Mouse (Mus musculus) natural killer cell, adult 2 months (primary cell): ENCODE data around the gene Lyst.
A peak's percentile ranks its signal among the peaks of the same experiment; 100 is the strongest.

Experiments used
- DNase-seq, 2 experiments: peaks; one replicate each; pipeline ENCODE4 v3.0.0; 2022; ENCODE audit warnings: low spot score in 2 of 2

Gene Lyst

GRCm38 (mm10) chr13:13573572-13574257, 16.5 kb upstream of the Lyst start:
- no peak for DNase-seq

DNA sequence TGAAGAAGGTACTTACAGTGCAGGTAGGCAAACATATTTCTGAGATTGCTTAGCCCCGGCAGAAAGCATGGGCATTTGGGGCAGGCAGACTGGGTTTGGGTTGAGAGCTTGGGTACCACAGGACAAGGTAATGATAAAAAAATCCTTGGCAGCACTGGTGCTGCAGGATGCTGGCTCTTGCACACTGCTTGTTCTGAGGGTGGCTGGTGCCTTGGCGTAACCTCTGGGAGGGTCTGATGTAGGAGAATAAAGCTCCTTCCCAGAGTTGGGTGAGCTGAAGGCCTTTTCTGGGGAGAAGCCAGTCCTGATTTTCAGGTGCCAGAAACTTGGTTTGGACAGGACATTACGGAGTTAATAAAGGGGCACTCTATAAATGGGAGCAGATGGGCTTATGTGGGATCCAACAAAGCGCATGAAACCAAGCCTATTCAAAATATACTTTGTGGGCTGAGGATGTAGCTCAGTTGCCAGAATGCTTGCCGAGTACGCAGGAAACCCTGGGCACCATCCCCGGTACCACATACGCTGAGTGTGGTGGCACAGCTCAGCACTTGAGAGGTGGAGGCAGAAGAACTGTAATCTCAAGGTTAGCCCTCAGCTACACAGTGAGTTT, 15.8 kb upstream of the Lyst start:
- DNase-seq: no peak

GRCm38 (mm10) chr13:13575106-13575505, 15.1 kb upstream of the Lyst start:
- no peak for DNase-seq

GRCm38 (mm10) chr13:13576469-13577205, 13.6 kb upstream of the Lyst start:
- DNase-seq: no peak

DNA sequence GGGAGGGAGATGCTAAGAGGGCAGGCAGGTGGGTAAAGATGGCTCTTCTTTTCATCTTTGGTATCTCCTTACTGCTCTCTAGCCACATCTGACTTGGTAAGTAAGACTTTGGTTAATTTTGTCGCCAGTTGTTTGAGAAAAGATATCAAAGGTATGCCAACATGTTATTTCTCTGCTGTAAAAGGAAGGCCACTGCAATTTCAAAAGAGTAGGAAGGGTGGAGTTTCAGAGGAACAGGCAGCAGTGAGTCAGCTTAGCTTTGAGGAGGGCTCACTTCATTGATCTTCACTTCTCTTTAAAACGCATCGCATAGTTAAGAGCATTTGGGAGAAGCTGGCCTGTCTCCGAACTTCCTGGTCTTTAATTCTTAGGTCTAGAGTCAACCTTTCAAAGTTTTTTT, 8.2 kb upstream of the Lyst start:
- no peak for DNase-seq

DNA sequence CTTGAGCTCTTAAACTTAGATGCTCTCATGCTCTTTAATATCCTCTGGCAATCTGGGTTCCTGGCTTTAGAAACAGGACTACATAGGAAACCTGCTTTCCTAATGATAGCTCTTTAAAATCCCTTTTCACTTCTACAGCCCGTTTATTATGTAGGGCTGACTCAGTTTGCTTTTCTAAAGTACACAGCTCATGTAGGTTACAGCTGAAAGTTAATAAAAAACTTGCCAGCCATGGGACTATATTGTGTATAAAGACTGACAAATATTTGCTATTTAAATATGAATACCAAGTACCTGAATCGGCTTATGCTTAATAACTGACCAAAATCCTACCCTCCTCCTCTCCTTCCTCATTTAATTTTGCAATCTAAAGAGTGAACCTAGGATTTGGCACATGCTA, 6.7 kb upstream of the Lyst start:
- no peak for DNase-seq

DNA sequence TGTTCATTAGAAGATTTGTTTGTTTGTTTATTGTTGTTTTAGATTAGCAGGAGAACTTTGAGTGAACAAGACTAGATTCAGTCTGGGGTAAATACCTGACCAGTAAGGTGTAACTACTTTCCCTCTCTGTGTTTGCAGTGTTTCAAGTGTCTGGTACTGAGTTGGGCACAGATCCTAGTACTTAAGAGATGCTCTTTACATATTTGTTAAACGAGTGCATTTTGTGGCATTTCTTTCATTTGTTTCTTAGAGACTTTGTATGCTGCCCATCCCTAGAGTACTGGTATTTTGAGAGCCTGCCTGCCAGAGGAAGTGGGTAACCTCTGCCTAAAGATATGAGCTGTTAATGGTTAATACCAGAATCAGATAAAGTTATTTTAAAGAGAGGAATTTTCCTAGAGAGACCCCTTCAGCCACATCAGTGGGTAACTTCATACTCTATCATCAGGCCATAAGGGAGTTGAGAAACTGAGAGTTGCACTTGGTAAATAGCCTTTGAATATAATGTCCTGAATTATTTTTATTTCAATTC, 2.5 kb upstream of the Lyst start:
- no peak for DNase-seq

GRCm38 (mm10) chr13:13588518-13588917, 1.7 kb upstream of the Lyst start:
- no peak for DNase-seq

- no peak for DNase-seq
Observed at GRCm38 (mm10) chr13:13589032-13589431, 1.2 kb upstream of the Lyst start.

- DNase-seq: no peak
Observed at GRCm38 (mm10) chr13:13591892-13592291, 1.7 kb downstream of the Lyst start.

GRCm38 (mm10) chr13:13596424-13597044, 6.3 kb downstream of the Lyst start:
- no peak for DNase-seq

- no peak for DNase-seq
Observed at GRCm38 (mm10) chr13:13597896-13598295, 7.7 kb downstream of the Lyst start.

GRCm38 (mm10) chr13:13601407-13601806, 11.2 kb downstream of the Lyst start:
- DNase-seq: no peak

- DNase-seq: no peak
Observed at GRCm38 (mm10) chr13:13606149-13606548, 16.0 kb downstream of the Lyst start.

DNA sequence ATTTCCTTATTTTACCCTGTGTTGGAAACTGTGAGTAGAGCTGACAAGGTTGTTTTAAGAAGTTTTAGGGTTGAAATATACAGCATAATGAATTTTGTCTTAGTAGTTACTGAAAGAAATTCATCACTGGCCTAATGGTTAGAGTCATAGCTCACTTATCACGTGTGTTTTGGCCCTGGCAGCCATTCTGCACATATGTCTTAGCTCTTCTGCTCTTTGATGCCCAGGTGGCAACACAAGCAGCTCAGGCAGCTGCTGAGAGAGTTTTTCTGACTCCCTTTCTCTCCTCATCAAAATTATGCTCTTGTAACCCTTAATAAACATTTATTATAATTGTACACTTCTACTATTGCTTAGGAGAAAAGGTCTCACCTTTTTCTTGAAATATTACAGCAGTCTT, 18.1 kb downstream of the Lyst start:
- no peak for DNase-seq

GRCm38 (mm10) chr13:13609655-13610054, 19.5 kb downstream of the Lyst start:
- DNase-seq: no peak

- DNase-seq: peak in 1 of 2 experiments; percentile 29
Observed at GRCm38 (mm10) chr13:13612882-13613281, 22.7 kb downstream of the Lyst start.

DNA sequence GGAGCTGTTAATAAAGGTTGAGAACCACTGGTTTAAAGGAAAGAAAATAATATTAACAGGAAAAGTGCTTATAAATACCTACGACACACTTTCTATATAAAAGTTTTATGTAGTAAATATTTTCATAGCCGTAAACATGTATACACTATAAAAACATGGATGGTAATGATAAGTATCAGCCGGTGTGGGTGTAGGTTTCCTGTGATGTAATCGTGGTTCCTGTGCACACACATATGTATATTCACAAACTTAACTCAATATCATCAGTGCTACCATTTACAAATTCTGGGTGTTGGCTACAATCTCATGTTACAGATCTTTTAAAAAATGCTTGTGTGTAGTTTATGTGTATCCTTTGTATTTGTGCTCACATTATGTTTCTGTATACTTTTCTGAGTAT, 24.0 kb downstream of the Lyst start:
- DNase-seq: no peak

DNA sequence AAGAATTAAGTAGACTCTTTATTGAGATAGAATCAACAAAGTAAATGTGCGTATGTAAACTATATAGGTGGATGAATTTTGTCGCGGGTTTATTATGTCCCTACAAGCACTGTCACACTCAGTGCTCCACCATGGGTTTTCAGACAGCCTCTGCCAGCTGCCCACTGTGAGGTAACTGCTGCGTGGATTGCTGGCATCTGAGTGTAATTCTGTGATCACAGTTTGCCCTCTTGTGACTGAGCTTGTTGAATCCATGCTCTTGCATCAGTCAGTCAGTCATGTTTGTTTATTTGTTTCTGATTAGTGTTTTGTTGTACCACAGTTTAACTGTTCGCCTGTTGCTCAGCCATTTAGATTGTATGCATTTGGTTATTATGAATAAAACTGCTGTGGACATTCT, 31.3 kb downstream of the Lyst start:
- DNase-seq: no peak

DNA sequence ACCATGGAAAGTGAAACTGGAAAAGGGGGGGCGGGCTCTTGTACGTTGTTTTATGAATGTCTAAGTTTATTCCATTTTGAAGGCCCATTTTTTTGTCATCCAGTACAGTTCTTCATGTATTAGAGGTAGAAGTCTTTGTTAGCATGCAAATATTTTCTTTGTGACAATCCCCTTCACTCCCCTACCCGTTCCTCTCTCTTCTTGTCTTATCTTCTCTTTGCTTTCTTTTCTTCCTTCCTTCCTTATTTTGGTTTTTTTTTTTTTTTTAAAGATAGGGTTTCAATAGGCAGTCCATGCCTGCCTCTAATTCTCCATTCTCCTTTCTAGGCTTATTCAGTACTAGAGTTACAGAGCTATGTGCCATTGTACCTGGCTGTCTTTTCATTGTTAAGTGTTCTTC, 32.4 kb downstream of the Lyst start:
- no peak for DNase-seq

DNA sequence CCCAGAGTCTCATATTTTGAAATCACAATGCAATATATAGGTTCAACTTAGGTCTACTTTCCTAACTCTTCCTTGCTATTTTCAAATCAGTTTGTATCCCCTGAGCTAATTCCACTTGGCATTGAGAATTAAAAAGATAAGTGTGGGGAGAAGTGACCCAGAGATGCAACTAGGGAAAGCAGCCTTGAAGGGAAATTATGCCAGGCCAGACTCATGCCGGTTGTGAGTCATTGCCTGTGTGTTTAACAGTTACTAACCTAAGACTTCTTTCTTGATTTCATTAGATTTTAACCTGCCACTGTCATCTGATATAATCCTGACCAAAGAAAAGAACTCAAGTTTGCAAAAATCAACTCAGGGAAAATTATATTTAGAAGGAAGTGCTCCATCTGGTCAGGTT, 43.5 kb downstream of the Lyst start:
- no peak for DNase-seq

- no peak for DNase-seq
Observed at GRCm38 (mm10) chr13:13634706-13635105, 44.5 kb downstream of the Lyst start.
